ENCODE assay signal across 14 mouse cellular contexts in genomic region chr1:182840011-182840410, GRCm38 (mm10).
DNase-seq lines count a peak whose midpoint lies in the region; ATAC-seq and TF ChIP-seq lines count a peak whose summit lies in the region.
"Had no signal": no experiment of that assay in that cellular context is flagged by ENCODE, and none has a peak within 500 bp of the region (broad histone marks: within the 10 kb centered on the region; RNA-seq: fewer than 3 reads in every experiment).

No protein-coding gene starts in this region.

- H3K9me3 ChIP-seq in hindbrain, embryonic 10.5 days, result no peaks in the 10 kb centered on the region
- H3K9me3 ChIP-seq in hindbrain, embryonic 11.5 days (ENCODE audit: control insufficient read depth, low read length), result no peaks in the 10 kb centered on the region
- no peaks in the 10 kb centered on the region for H3K9me3 ChIP-seq in forebrain, postnatal 0 days (ENCODE audit: low read length)
- H3K9me3 ChIP-seq in midbrain, postnatal 0 days (ENCODE audit: low read length), result no peaks in the 10 kb centered on the region
- H3K9me3 ChIP-seq: embryonic facial prominence, embryonic 10.5 days; heart, embryonic 13.5 days had no signal

- no peak for ATAC-seq in hindbrain, embryonic 11.5 days (ENCODE audit: low FRiP score)
- peak; percentile 29; the same call in 1 of the 2 replicates for ATAC-seq in forebrain, postnatal 0 days
- no peak for ATAC-seq in midbrain, postnatal 0 days (ENCODE audit: low FRiP score)

- DNase-seq in hindbrain, embryonic 10.5 days (ENCODE audit: low spot score), result no peak
- DNase-seq in hindbrain, embryonic 11.5 days (ENCODE audit: low spot score), result no peak
- peak; percentile 16 for DNase-seq in Muller cell, postnatal 12 days (ENCODE audit: inconsistent ontology term)
- no peak for DNase-seq in forebrain, postnatal 0 days
- DNase-seq in midbrain, postnatal 0 days (ENCODE audit: low spot score), result no peak
- no peak for DNase-seq in spleen, adult 12 weeks (ENCODE audit: low spot score)
- no peak for DNase-seq in urinary bladder, postnatal 25 days (ENCODE audit: low spot score)
- DNase-seq: cerebellum, postnatal 10 days; gastrocnemius, postnatal 36 days; liver; thymus, adult 18-20 months had no signal

- no peak overlapping the region for H3K9ac ChIP-seq in hindbrain, embryonic 11.5 days (ENCODE audit: low read depth, low read length)
- H3K9ac ChIP-seq in forebrain, postnatal 0 days, result no peak overlapping the region
- H3K9ac ChIP-seq in midbrain, postnatal 0 days (replicated peaks; ENCODE audit: low read length, poor library complexity, severe bottlenecking), result no peak overlapping the region

- H3K27me3 ChIP-seq in hindbrain, embryonic 10.5 days (ENCODE audit: insufficient read depth, poor library complexity, severe bottlenecking), result no peaks in the 10 kb centered on the region
- no peaks in the 10 kb centered on the region for H3K27me3 ChIP-seq in hindbrain, embryonic 11.5 days (ENCODE audit: control insufficient read depth, insufficient read depth, low read length)
- H3K27me3 ChIP-seq in forebrain, postnatal 0 days (ENCODE audit: insufficient read depth, low read length), result no peaks in the 10 kb centered on the region
- no peaks in the 10 kb centered on the region for H3K27me3 ChIP-seq in midbrain, postnatal 0 days (ENCODE audit: insufficient read depth, low read length)
- H3K27me3 ChIP-seq: heart, embryonic 13.5 days had no signal

- no peak overlapping the region for H3K4me2 ChIP-seq in hindbrain, embryonic 11.5 days (replicated peaks; ENCODE audit: low read depth, low read length)
- H3K4me2 ChIP-seq in forebrain, postnatal 0 days (ENCODE audit: low read depth), result no peak overlapping the region
- H3K4me2 ChIP-seq in midbrain, postnatal 0 days (ENCODE audit: low read depth, low read length, poor library complexity, severe bottlenecking), result no peak overlapping the region
- H3K4me2 ChIP-seq: heart, embryonic 13.5 days had no signal

- TF ChIP-seq CTCF in forebrain, postnatal 0 days (IDR thresholded peaks at IDR 0.05; ENCODE audit: low read depth), result no peak
- no peak for TF ChIP-seq CTCF in midbrain, postnatal 0 days (IDR thresholded peaks at IDR 0.05)

- H3K4me3 ChIP-seq in hindbrain, embryonic 10.5 days, result no peak overlapping the region
- no peak overlapping the region for H3K4me3 ChIP-seq in hindbrain, embryonic 11.5 days (ENCODE audit: low read depth, low read length)
- no peak overlapping the region for H3K4me3 ChIP-seq in forebrain, postnatal 0 days (ENCODE audit: low read depth, low read length)
- H3K4me3 ChIP-seq in midbrain, postnatal 0 days (ENCODE audit: low read depth, low read length), result no peak overlapping the region
- H3K4me3 ChIP-seq: embryonic facial prominence, embryonic 10.5 days; heart, embryonic 13.5 days had no signal

- 62% methylated on average over 6 of the region's 6 CpGs for WGBS in hindbrain, embryonic 10.5 days
- 57% methylated on average over 6 of the region's 6 CpGs for WGBS in hindbrain, embryonic 11.5 days
- WGBS in forebrain, postnatal 0 days, result 26% methylated on average over 6 of the region's 6 CpGs
- WGBS in midbrain, postnatal 0 days, result 28% methylated on average over 6 of the region's 6 CpGs

- no peaks in the 10 kb centered on the region for H3K36me3 ChIP-seq in hindbrain, embryonic 10.5 days
- no peaks in the 10 kb centered on the region for H3K36me3 ChIP-seq in hindbrain, embryonic 11.5 days (ENCODE audit: control insufficient read depth, insufficient read depth, low read length)
- no peaks in the 10 kb centered on the region for H3K36me3 ChIP-seq in forebrain, postnatal 0 days (ENCODE audit: insufficient read depth)
- no peaks in the 10 kb centered on the region for H3K36me3 ChIP-seq in midbrain, postnatal 0 days (ENCODE audit: insufficient read depth, low read length)
- H3K36me3 ChIP-seq: embryonic facial prominence, embryonic 10.5 days; heart, embryonic 13.5 days had no signal

- H3K4me1 ChIP-seq in hindbrain, embryonic 10.5 days (replicated peaks), result peaks cover 21% of the 10 kb centered on the region
- H3K4me1 ChIP-seq in hindbrain, embryonic 11.5 days (replicated peaks; ENCODE audit: control insufficient read depth, insufficient read depth, low read length), result no peaks in the 10 kb centered on the region
- no peaks in the 10 kb centered on the region for H3K4me1 ChIP-seq in forebrain, postnatal 0 days (ENCODE audit: insufficient read depth)
- no peaks in the 10 kb centered on the region; the same call in 1 of the 2 replicates for H3K4me1 ChIP-seq in midbrain, postnatal 0 days (ENCODE audit: insufficient read depth, low read length)

- peak overlapping the region; percentile 67 for H3K27ac ChIP-seq in hindbrain, embryonic 10.5 days
- no peak overlapping the region for H3K27ac ChIP-seq in hindbrain, embryonic 11.5 days (ENCODE audit: low read depth, low read length)
- H3K27ac ChIP-seq in forebrain, postnatal 0 days (ENCODE audit: low read depth, low read length), result no peak overlapping the region
- peak overlapping the region; percentile 62 for H3K27ac ChIP-seq in midbrain, postnatal 0 days (ENCODE audit: low read depth, low read length)
- H3K27ac ChIP-seq: heart, embryonic 13.5 days; kidney, postnatal 0 days had no signal

Comparison
In these comparisons a context has a peak if more than half of its experiments do, and no peak if none do; other contexts are left out.
1. H3K27ac ChIP-seq: peak in hindbrain, embryonic 10.5 days (single experiment) and midbrain, postnatal 0 days (single experiment); none in hindbrain, embryonic 11.5 days (single experiment) and forebrain, postnatal 0 days (single experiment).